Mouse (Mus musculus) CH12.LX (cell line): ENCODE data around the gene Gne. TPM values are rescaled to one million over a fixed set of nuclear protein-coding genes. Genes with fewer than 3 reads are reported as not detected.

Experiments
- DNase-seq: peaks from one replicate; pipeline ENCODE4 v3.0.0-alpha.2; 2013; ENCODE audit errors: extremely low read depth
- H3K27ac ChIP-seq: 2 replicates; pipeline ENCODE4 v1.5.1; 2012; ENCODE audit warnings: low read depth, mild to moderate bottlenecking, control low read depth, moderate library complexity; ENCODE audit not compliant: insufficient read depth
- H3K27me3 ChIP-seq: replicated peaks from 2 replicates; pipeline ENCODE3; 2012; ENCODE audit warnings: inconsistent platforms
- H3K36me3 ChIP-seq, 2 experiments: replicated peaks in 1 of 2; 2 replicates each; pipeline versions ENCODE3 to v1.6.1; 2012; ENCODE audit warnings: inconsistent platforms in 1 of 2, low read length in 1 of 2, mild to moderate bottlenecking in 1 of 2, mixed read lengths in 1 of 2, moderate library complexity in 1 of 2; ENCODE audit not compliant: control insufficient read depth in 1 of 2, insufficient read depth in 1 of 2
- H3K4me1 ChIP-seq, 2 experiments: 2 replicates each; pipeline ENCODE4 v1.6.1; 2012; ENCODE audit warnings: inconsistent platforms in 1 of 2, moderate library complexity in 1 of 2; ENCODE audit not compliant: insufficient read depth in 2 of 2, control insufficient read depth in 1 of 2
- H3K4me2 ChIP-seq: 2 replicates; pipeline ENCODE4 v1.6.1; 2012; ENCODE audit warnings: low read depth, mild to moderate bottlenecking, control low read depth; ENCODE audit not compliant: poor library complexity, insufficient read depth, severe bottlenecking
- H3K4me3 ChIP-seq, 3 experiments: fragments of 150-350 bp in 1 of 3; sonication (generic) in 1 of 3; replicated peaks in 1 of 3; 2 replicates each; pipeline versions ENCODE3 to v1.5.1; 2011 to 2012; ENCODE audit warnings: low read depth in 2 of 3, low read length in 2 of 3, mild to moderate bottlenecking in 2 of 3, moderate library complexity in 2 of 3, control low read depth in 1 of 3, improper control_type of control experiment in 1 of 3, inconsistent platforms in 1 of 3, mixed read lengths in 1 of 3; ENCODE audit not compliant: poor library complexity in 1 of 3
- H3K79me2 ChIP-seq: replicated peaks from 2 replicates; pipeline ENCODE4 v1.6.1; 2012; ENCODE audit warnings: mild to moderate bottlenecking, moderate library complexity; ENCODE audit not compliant: control insufficient read depth, poor library complexity, insufficient read depth, severe bottlenecking; ENCODE audit errors: extremely low read depth
- H3K9ac ChIP-seq: 2 replicates; pipeline ENCODE4 v1.6.1; 2012; ENCODE audit warnings: low read depth, mild to moderate bottlenecking, control low read depth, moderate library complexity; ENCODE audit not compliant: insufficient read depth
- H3K9me3 ChIP-seq: replicated peaks from 2 replicates; pipeline ENCODE3; 2012; ENCODE audit warnings: low read length, inconsistent platforms, mixed read lengths
- BHLHE40 ChIP-seq: IDR thresholded peaks from 2 replicates; pipeline ENCODE4 v1.6.1; 2011; ENCODE audit warnings: mild to moderate bottlenecking, low read depth, low read length, improper control_type of control experiment
- CHD2 ChIP-seq: IDR thresholded peaks from 2 replicates; pipeline ENCODE4 v1.6.1; 2011; ENCODE audit warnings: low read length, improper control_type of control experiment
- E2F4 ChIP-seq: IDR thresholded peaks from 2 replicates; pipeline ENCODE4 v1.6.1; 2011; ENCODE audit warnings: low read depth, low read length, improper control_type of control experiment; ENCODE audit not compliant: insufficient replicate concordance
- ELF1 ChIP-seq: IDR thresholded peaks from 2 replicates; pipeline ENCODE4 v1.6.1; 2014; ENCODE audit warnings: low read depth, mild to moderate bottlenecking, inconsistent platforms, low read length, improper control_type of control experiment
- EP300 ChIP-seq: IDR thresholded peaks from 2 replicates; pipeline ENCODE4 v1.6.1; 2011; ENCODE audit warnings: low read length, improper control_type of control experiment
- ETS1 ChIP-seq: conservative IDR thresholded peaks from 2 replicates; pipeline ENCODE4 v1.6.1; 2012; ENCODE audit warnings: low read depth, mild to moderate bottlenecking, inconsistent platforms, low read length, improper control_type of control experiment, moderate library complexity
- GABPA ChIP-seq: IDR thresholded peaks from 2 replicates; pipeline ENCODE4 v1.6.1; 2012; ENCODE audit warnings: low read depth, low read length, improper control_type of control experiment, inconsistent platforms; ENCODE audit not compliant: insufficient replicate concordance
- IRF4 ChIP-seq: IDR thresholded peaks from 2 replicates; pipeline ENCODE4 v1.6.1; 2014; ENCODE audit warnings: low read depth, mild to moderate bottlenecking, inconsistent platforms, low read length, improper control_type of control experiment
- KAT2A ChIP-seq: IDR thresholded peaks from 2 replicates; pipeline ENCODE4 v1.6.1; 2012; ENCODE audit warnings: low read length, improper control_type of control experiment, inconsistent platforms; ENCODE audit not compliant: insufficient replicate concordance
- MAX ChIP-seq: IDR thresholded peaks from 2 replicates; pipeline ENCODE4 v1.6.1; 2011; ENCODE audit warnings: low read length, improper control_type of control experiment
- MAZ ChIP-seq: IDR thresholded peaks from 2 replicates; pipeline ENCODE4 v1.6.1; 2012; ENCODE audit warnings: low read depth, mild to moderate bottlenecking, inconsistent platforms, low read length, improper control_type of control experiment, moderate library complexity
- MXI1 ChIP-seq: IDR thresholded peaks from 2 replicates; pipeline ENCODE4 v1.6.1; 2011; ENCODE audit warnings: mild to moderate bottlenecking, low read depth, low read length, improper control_type of control experiment
- MYC ChIP-seq: IDR thresholded peaks from 2 replicates; pipeline ENCODE4 v1.6.1; 2011; ENCODE audit warnings: low read depth, mild to moderate bottlenecking, improper control_type of control experiment, low read length
- NELFE ChIP-seq: IDR thresholded peaks from 2 replicates; pipeline ENCODE4 v1.6.1; 2011; ENCODE audit warnings: low read depth, low read length, improper control_type of control experiment
- NRF1 ChIP-seq: IDR thresholded peaks from 2 replicates; pipeline ENCODE4 v1.6.1; 2014; ENCODE audit warnings: low read depth, mild to moderate bottlenecking, inconsistent platforms, low read length, improper control_type of control experiment, moderate library complexity
- POLR2A ChIP-seq: IDR thresholded peaks from 2 replicates; pipeline ENCODE4 v1.6.1; 2011; ENCODE audit warnings: low read depth, mild to moderate bottlenecking, improper control_type of control experiment, low read length
- POLR2AphosphoS2 ChIP-seq: IDR thresholded peaks from 2 replicates; pipeline ENCODE4 v1.6.1; 2011; ENCODE audit warnings: low read depth, low read length, improper control_type of control experiment
- RAD21 ChIP-seq: IDR thresholded peaks from 2 replicates; pipeline ENCODE4 v1.6.1; 2011; ENCODE audit warnings: low read depth, mild to moderate bottlenecking, low read length, improper control_type of control experiment, moderate library complexity
- RCOR1 ChIP-seq: conservative IDR thresholded peaks from 2 replicates; pipeline ENCODE4 v1.6.1; 2012; ENCODE audit warnings: low read depth, mild to moderate bottlenecking, inconsistent platforms, low read length, improper control_type of control experiment
- SIN3A ChIP-seq: IDR thresholded peaks from 2 replicates; pipeline ENCODE4 v1.6.1; 2012; ENCODE audit warnings: low read length, improper control_type of control experiment, inconsistent platforms
- SMC3 ChIP-seq: IDR thresholded peaks from 2 replicates; pipeline ENCODE4 v1.6.1; 2011; ENCODE audit warnings: low read depth, low read length, improper control_type of control experiment
- TBP ChIP-seq: conservative IDR thresholded peaks from 2 replicates; pipeline ENCODE4 v1.6.1; 2011; ENCODE audit warnings: low read depth, low read length, improper control_type of control experiment
- TCF12 ChIP-seq: IDR thresholded peaks from 2 replicates; pipeline ENCODE4 v1.6.1; 2014; ENCODE audit warnings: low read depth, mild to moderate bottlenecking, inconsistent platforms, low read length, improper control_type of control experiment
- UBTF ChIP-seq: IDR thresholded peaks from 2 replicates; pipeline ENCODE4 v1.6.1; 2012; ENCODE audit warnings: low read depth, mild to moderate bottlenecking, inconsistent platforms, low read length, improper control_type of control experiment, moderate library complexity
- USF1 ChIP-seq: IDR thresholded peaks from 2 replicates; pipeline ENCODE4 v1.6.1; 2014; ENCODE audit warnings: low read depth, mild to moderate bottlenecking, inconsistent platforms, low read length, improper control_type of control experiment
- USF2 ChIP-seq: conservative IDR thresholded peaks from 2 replicates; pipeline ENCODE4 v1.6.1; 2011; ENCODE audit warnings: low read depth, low read length, improper control_type of control experiment
- ZMIZ1 ChIP-seq: IDR thresholded peaks from 2 replicates; pipeline ENCODE4 v1.6.1; 2012; ENCODE audit warnings: low read depth, mild to moderate bottlenecking, inconsistent platforms, low read length, improper control_type of control experiment
- dilution Hi-C: fragments of 300-500 bp; cut with MboI; formaldehyde crosslinking; loops from 2 replicates; pipeline ENCODE4 v1.14.3; 2020; ENCODE audit warnings: low sequenced_read_pairs; ENCODE audit not compliant: extremely low pct_unique_long_range_greater_than_20kb, extremely low pct_ligation_motif_present
- in situ Hi-C: fragments of 300-500 bp; cut with MboI; formaldehyde crosslinking; loops from 3 replicates; pipeline ENCODE4 v1.14.3; 2019; ENCODE audit warnings: low sequenced_read_pairs, low pct_ligation_motif_present, low pct_unique_long_range_greater_than_20kb, mixed read lengths
- polyA plus RNA-seq: library from polyadenylated mRNA; unstranded; fragments of >175 nt; gene quantifications from 2 replicates; pipeline ENCODE4 v1.2.1, GENCODE M21; 2012; ENCODE audit warnings: low read depth; ENCODE audit not compliant: insufficient read length
- total RNA-seq, 2 experiments: library from RNA; depleted of rRNA; stranded (reverse); fragments of 300-350 nt in 1 of 2; fragments of >200 nt in 1 of 2; gene quantifications; 2 replicates each; pipeline ENCODE4 v1.2.3; 2012 to 2014

The Gne gene
- total and polyA plus RNA-seq, 3 experiments = 34.4 to 37.1 (median 35.3) TPM

DNA sequence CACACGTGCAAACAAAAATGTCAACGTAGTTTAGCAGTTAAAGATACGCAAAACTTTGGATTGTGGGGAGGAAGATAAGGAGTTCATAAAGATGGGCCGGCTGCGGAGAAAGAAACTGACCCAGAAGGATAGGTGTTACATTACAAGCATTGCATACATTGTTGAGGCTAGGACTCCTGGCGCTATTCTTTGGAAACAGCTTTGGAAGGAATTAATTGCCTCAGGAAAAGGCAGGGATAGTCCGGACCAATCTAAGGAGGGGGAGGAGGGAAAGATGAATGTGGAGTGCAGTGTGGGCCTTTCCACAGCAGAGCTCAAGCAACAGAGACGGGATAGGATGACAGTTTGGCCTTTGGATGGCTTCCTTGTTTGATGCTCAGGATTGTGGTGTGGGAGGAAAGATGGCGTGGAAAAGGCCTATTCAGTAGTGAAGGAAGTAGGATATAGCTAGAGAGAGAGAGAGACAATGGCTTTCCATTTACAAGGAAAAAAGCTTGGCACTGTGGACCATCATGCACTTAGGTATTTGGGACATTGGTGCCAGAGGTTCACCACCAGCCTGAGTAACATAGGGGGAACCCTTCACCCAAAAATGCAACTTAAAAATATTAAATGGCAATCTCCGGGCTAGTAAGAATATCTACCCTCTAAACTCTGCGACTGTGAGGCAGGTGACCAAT lies 70.4 kb downstream of the Gne start:
- Histone ChIP-seq H3K27me3 (no peaks in the 10 kb centered on the region), H3K36me3 (peaks cover 7 to 49% of the 10 kb centered on the region in 2 experiments), H3K4me3 (peak overlapping the region; percentile 63 to 90 (median 85)), H3K9me3 (no peaks in the 10 kb centered on the region), H3K79me2 (peaks cover 60% of the 10 kb centered on the region), H3K9ac (peak overlapping the region; percentile 98), H3K4me2 (peak overlapping the region; percentile 96), H3K27ac (no peak overlapping the region), H3K4me1 (peaks cover 6 to 45% of the 10 kb centered on the region in 2 experiments; a peak in 3 of 4 replicates)
- dilution Hi-C loops = no loop called here
- no peak for DNase-seq
- in situ Hi-C loops = no loop called here
- TF ChIP-seq TBP (no peak), USF1 (no peak), KAT2A (no peak), GABPA (no peak), SIN3A (no peak), NRF1 (no peak), ETS1 (no peak), E2F4 (no peak), USF2 (no peak), SMC3 (no peak), RCOR1 (no peak)

- peaks cover 5 to 46% of the 10 kb centered on the region in 2 experiments for H3K36me3 ChIP-seq
- H3K4me1 ChIP-seq = peaks cover 6 to 44% of the 10 kb centered on the region in 2 experiments; a peak in 3 of 4 replicates
- peak overlapping the region; percentile 79 for H3K27ac ChIP-seq
- dilution Hi-C loops = no loop called here
- H3K27me3 ChIP-seq = no peaks in the 10 kb centered on the region
- H3K79me2 ChIP-seq = peaks cover 51% of the 10 kb centered on the region
- DNase-seq = peak; percentile 97
- peak overlapping the region; percentile 63 to 90 (median 85) for H3K4me3 ChIP-seq
- in situ Hi-C loops = no loop called here
- H3K9me3 ChIP-seq = no peaks in the 10 kb centered on the region
- peak overlapping the region; percentile 96 for H3K4me2 ChIP-seq
- peak overlapping the region; percentile 98 for H3K9ac ChIP-seq
- TF ChIP-seq NRF1 (peak; percentile 5; the same call in 1 of the 2 replicates), MYC (peak; percentile 83; the same call in 1 of the 2 replicates), ZMIZ1 (peak; percentile 96), NELFE (peak; percentile 95), CHD2 (peak; percentile 44; the same call in 1 of the 2 replicates), UBTF (peak; percentile 46; the same call in 1 of the 2 replicates), ELF1 (peak; percentile 89), MAX (peak; percentile 62; the same call in 1 of the 2 replicates), E2F4 (no peak), KAT2A (peak; percentile 70; the same call in 1 of the 2 replicates), RAD21 (no peak), POLR2A (peak; percentile 95), EP300 (no peak), USF2 (peak; percentile 65), RCOR1 (no peak; the same call in 1 of the 2 replicates), TBP (peak; percentile 92), MAZ (0 out of 2 replicates have a peak, but pooled peaks have one; percentile 35), POLR2AphosphoS2 (peak; percentile 85), MXI1 (peak; percentile 76), TCF12 (peak; percentile 69), BHLHE40 (peak; percentile 90), IRF4 (peak; percentile 67)
Measured at GRCm38 (mm10) chr4:44012376-44013367, 71.3 kb downstream of the Gne start.
